Mouse (Mus musculus) right cerebral cortex, postnatal 25 days (tissue): ENCODE measurements around the gene Enpep.

Experiments
- DNase-seq: peaks from one replicate; pipeline ENCODE4 v3.0.0; 2022

Enpep gene

GRCm38 (mm10) chr3:129311951-129312350, 20.6 kb downstream of the Enpep start:
- no peak for DNase-seq

GRCm38 (mm10) chr3:129309926-129310325, 22.6 kb downstream of the Enpep start:
- DNase-seq = no peak

DNA sequence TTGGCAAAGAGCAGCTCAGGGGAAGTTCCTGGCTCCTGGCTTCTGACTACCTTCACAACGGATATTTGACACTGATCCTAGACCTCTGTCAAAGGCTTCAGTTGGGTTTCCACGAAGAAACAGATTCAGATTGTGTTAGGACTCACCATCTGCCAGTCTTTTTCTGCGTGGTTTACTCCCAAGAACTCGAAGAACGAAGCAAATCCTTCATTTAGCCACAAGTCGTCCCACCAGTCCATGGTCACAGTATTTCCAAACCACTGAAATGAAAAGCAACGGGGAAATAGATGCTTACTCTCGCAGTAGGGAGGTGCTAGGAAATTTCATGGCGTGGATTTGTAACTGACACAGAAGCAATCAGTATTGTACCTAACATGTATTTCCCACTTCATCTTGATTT, 23.6 kb downstream of the Enpep start:
- no peak for DNase-seq

GRCm38 (mm10) chr3:129308102-129308752, 24.3 kb downstream of the Enpep start:
- no peak for DNase-seq

DNA sequence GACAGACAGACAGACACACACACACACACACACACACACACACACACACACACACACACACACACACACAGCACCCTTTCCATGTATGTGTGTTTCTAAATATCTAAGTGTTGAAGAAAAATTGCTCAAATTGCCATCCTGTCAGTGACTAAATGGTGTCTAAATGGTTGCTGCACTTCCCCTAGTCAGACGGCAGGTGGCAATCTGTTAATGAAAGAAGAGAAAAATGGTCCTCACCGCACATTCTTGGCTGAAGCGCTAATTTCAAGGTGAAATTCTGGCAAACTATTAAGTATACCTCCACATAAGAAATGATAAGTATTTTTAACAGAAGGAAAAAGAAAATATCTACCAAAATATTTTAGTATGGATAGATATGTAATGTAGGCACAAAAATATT, 28.6 kb downstream of the Enpep start:
- DNase-seq = peak; percentile 23

DNA sequence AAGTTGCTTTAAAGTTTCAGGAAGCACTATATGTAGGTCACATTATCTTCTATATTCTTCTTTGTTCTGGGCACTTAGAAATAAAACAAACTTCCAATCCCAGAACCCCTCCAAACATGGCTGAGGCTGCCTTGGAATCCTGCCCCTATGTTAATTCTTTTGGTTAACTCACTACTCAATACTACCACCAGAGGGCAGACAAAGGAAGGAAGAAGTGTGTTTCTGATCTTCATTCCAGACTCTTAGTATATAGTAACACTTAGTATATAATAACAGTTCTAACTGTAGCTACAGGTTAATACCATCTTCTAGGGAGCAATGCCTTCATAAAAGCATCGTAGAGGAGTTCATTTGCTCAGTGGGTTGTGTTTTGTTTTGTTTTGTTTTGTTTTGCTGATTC, 32.6 kb downstream of the Enpep start:
- no peak for DNase-seq

GRCm38 (mm10) chr3:129298606-129299005, 33.9 kb downstream of the Enpep start:
- DNase-seq = no peak

GRCm38 (mm10) chr3:129296994-129297393, 35.5 kb downstream of the Enpep start:
- DNase-seq = no peak

GRCm38 (mm10) chr3:129295883-129296282, 36.6 kb downstream of the Enpep start:
- DNase-seq = no peak

DNA sequence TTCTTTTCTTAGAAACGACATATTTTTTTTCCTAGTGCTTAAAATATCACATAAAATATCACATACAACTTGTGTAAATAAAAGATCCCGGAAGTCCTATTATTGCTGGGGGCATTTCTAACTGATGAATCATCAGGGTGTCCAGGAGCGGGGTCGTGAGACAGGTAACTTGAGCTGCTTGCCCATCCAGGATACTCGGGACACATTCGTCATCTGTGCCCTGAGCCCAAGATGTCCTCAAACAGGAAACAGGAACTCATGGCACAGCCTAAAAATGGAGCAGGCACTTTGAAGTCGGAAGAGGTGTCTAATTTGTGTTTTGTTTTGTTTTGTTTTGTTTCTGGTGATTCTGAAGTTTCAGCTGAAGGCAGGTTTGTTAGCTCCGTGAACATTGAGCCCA, 43.0 kb downstream of the Enpep start:
- DNase-seq = no peak

DNA sequence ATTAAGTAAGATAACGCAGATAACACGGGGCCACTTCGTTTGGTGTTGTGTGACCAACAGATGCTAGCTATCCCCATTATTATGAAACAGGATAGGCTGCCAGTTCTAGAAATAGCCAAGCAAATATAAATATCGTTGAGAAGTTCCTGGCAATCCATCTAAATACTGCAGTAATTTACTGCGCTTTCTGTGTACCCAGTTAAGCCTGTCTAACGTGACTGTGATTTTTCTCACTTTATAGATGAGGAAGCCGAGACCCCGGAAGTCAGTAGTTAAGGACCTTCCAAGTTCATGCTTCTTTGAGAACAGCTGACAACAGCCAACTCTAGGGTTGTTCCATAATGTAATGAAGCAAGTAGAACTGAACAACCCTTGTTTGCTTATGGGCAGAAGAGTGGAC, 45.4 kb downstream of the Enpep start:
- no peak for DNase-seq

- no peak for DNase-seq
These were observed 46.1 kb downstream of the Enpep start for GRCm38 (mm10) chr3:129286426-129286825.

DNA sequence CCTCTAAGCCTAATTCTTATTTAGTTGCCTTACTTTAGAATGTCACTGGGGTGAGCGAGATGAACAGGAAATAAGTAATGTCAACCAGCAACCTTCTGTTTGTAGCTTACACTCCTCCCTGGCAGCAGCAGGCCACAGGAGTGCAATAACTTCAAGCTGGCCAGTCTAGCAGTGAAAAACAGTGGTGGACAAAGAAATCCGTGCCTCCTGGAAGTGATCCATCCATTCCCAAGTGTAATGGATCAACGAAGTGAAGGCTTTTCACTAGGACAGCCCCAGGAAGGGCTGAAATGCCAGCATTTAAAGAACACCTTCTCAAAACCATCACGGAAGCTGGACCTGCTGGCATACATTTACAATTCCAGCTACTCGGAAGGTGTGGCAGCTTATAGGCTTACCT, 48.2 kb downstream of the Enpep start:
- DNase-seq = no peak

GRCm38 (mm10) chr3:129279441-129279840, 53.1 kb downstream of the Enpep start:
- no peak for DNase-seq

DNA sequence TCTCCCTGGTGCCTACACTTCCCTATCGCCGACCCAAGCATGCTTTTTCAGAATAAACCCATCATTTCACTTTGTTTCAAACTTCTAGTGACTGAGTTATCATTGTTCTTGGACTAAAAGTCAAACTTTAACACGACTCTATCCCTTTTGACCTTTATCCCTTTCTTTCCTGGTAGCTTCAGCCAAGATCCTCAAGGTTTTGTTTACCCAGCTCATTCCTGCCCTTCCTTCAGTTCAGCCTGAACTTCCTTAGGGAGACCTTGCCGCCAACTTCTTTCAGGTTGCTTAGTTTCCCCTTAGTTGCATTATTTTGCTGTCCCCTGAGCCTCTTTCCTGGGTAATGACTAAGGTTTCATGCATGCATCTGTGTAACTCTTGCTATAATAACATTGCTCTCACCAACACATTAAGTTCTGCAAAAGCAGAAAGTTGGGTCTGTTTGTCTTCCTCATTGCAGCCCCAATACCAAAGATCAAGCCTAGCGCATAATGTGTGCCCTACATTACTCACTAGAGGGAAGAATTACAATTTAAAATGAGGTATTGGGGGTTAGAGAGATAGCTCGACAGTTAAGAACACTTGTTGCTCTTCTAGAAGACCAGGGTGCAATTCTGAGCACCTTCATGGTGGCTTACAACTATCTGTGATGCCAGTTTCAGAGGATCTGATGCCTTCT, 59.2 kb downstream of the Enpep start:
- no peak for DNase-seq

GRCm38 (mm10) chr3:129270044-129270443, 62.5 kb downstream of the Enpep start:
- DNase-seq = no peak

DNA sequence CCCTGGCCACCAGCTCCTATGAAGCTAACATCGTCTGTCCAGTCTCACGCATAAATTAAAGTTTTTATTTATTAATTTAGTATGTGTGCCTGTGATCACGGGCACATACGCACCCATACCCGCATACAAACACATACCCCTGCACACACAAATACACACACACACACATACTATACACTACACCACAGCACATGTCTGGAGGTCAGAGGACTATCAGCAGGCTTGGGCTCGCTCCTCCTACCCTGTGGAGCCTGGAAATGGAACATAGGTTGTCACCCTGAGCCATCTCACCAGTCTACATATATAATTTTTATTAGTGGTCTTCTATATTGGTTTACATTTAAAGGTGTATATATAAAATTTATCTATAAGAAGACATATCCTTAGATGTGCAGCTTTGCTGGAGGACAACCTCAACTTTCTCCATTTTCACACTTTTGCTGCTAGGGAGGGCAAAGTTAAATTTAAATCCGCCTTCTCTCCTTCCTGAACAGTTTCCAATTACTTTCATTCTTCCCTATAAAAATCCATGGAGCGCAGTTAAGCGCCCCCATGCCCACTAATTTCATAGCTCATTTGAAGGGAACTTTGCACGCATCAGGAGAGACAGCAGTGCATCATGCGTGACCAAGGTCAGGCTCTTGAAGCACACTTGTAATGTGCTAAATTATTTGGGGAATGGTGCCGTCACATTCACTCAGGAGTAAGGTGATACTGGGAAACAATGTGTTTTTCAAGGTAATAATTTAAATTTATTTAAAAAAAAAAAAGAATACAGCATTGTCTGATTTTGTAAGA, 63.4 kb downstream of the Enpep start:
- DNase-seq = no peak

- no peak for DNase-seq
These were observed 74.0 kb downstream of the Enpep start for GRCm38 (mm10) chr3:129258497-129258896.

- no peak for DNase-seq
These were observed 75.8 kb downstream of the Enpep start for GRCm38 (mm10) chr3:129256766-129257165.

DNA sequence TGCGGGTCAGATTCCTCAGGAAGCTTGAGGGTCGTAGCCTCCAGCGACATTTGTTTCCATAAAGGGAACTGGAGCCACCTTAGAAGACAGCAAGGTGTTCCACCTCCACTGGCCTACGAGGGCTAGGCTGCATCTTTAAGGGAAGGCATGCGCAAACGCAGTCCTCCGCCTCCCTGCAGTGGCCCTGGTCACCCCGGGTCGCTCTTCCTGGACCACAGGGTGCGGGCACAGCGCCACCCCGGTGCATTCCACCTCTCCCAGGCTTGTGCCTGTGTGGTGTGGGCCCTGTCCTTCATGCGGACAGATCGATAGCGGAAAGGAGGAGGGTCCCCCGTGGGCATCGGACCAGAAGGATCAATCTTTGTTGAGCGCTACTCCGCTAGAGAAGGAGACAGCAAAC, 76.2 kb downstream of the Enpep start:
- no peak for DNase-seq

DNA sequence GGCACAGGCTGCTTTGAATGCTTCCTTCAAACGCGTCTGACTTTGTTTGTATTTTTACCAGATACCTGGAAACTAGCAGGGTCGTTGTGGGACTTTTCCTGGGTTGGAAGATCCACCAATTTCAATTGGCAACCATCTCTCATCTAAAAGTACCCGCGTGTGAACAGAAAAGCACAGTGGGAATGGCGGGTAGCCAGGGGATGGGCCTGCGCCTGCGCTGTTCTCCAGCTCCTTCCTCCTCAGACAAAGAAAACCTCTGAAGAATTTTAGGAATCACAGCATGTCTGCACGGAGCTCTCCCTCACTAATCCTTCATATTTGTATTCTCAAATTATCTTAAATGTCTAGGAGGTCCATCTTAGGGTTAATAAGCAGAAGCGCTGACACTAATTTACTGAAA, 78.3 kb downstream of the Enpep start:
- DNase-seq = peak; percentile 15

GRCm38 (mm10) chr3:129250997-129251396, 81.5 kb downstream of the Enpep start:
- no peak for DNase-seq

DNA sequence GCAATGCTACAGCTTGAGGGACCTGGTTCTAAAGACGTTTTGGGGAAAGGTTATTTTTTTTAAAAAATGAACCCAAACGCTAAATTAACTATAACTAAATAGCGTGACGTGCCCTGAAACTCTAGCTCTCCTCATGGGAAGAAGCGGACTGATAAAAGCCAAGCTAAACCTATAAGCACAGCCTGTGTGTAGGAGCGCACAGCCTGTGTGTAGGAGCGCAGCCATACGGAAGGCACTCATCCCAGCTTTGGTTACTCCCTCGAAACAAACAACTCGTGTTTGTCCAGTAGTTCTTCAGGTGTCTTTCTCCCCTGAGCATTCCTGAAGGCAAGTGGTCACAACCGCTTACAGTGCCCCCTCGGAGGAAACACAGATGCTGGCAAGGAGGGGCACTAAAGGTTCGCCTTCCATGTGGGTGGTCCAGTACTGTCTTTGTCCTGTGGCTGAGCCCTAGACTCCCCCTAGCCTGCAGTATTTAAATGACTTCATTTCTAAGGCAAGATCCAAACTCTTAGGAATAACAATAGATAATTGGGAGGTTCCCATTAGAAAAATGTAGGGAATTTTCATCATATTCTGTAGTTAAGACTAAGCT, 93.8 kb downstream of the Enpep start:
- DNase-seq = no peak

- no peak for DNase-seq
These were observed 94.5 kb downstream of the Enpep start for GRCm38 (mm10) chr3:129238010-129238409.
